Mouse (Mus musculus): Measurements from ENCODE around the gene Col26a1. TPM values are rescaled to one million over a fixed set of nuclear protein-coding genes. Genes with fewer than 3 reads are reported as not detected.

The Col26a1 gene
- polyA plus RNA-seq (2017; shearing (Covaris generic)): not detected

DNA sequence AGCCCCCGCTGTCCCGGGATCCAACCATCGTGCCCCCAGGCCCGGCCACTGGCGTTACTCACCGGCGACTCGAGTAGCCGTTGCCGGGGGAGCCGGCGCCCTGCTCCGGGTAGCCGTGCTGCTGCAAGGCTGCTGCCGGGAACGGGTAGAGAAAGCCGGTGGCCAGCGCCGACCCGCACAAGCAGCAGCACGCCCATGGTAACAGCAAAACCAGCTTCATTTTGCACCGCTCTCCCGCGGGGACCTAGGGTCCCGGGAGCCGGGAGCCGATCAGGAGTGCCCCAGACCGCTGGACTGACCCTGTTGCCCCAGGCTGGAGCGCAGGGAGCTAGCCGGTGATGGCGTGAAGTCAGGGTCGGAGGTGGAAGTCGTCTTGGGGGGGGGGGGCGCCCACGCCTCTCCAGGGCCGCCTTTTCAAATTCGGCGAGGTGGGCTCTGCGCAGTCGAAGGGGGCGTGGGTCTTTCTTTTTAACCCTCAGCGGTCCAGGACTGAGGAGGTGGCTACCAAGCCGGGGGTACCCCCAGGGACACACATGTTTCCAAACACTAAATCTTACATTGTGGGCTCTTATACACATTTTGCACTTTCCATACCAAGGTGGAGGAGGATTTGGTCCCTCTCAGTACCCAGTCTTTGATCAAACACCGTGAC is at the start of gene Col26a1:
Col26a1 (minus strand) TSS at position 422 of the 652 bp plus-strand sequence.

DNA sequence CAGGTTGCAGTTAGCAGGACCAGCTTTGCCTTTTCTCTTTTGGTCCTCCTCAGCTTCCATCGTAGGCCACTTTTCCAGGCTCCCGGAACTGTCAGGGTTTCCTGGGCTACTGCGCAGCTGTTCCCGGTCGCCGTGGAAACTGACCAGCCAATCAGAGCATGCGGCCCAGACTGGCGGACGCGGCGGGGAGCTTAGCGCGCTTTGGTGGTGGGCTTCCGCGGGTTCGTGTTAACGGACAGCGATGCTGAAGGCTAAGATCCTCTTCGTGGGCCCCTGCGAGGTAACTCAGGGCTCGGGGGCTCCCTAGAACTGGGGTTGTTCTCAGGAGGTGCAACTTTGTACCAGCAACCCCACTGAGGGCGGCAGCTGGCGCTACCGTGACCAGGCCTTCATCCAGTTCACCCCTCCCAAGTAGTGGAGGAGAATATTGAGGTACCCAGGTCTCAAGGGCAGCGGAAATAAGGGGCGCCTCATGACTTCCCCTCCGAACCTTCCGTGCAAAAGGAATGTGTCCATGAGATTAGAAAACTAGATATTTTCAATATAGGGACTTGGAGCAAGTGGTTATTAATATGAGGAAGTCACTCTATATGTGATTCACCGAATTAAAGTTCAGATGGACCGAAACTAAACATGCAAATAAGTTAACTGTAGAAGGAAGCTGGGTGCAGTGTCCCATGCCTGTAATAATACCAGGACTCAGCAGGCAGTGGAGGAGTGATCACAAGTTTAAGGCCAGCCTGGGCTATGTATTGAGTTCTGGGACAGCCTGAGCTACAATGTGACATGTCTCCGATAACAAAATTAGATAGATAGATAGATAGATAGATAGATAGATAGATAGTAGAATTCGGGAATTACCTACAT is 25.2 kb upstream of the Col26a1 start, which contains the start of gene Ift22:
Ift22 (plus strand) TSS at position 160 of the 867 bp plus-strand sequence.

DNA sequence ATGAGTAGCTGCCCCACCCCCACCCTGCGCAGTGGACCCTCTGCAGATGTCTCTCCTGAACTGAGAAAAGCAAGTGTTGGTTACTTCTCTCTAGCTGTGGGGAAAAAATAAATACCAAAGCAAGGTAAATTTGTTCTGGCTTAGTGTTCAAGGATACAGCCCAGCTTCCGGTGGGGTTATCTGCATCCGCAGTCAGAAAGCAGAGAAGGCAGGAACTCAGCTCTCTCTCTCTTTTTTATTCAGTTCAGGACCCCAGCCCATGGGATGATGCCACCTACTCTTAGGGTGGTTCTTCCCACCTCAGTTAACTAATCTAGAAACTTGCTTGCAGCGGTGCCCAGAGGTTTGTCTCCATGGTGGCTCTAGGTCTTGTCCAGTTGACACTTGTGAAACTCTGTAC is 190.2 kb downstream of the Col26a1 start, which contains the start of gene Myl10:
Myl10 (plus strand) TSS at position 363 of the 400 bp plus-strand sequence.

Other genes starting within 250 kb of the Col26a1 start
- gene Myl10, start 190.1 kb downstream of the Col26a1 start, polyA plus RNA-seq (2017; shearing (Covaris generic)): 0.77 TPM
- 13.8 TPM for gene Ift22, start 24.9 kb upstream of the Col26a1 start, polyA plus RNA-seq (2017; shearing (Covaris generic))
- gene Fis1, start 70.1 kb upstream of the Col26a1 start, polyA plus RNA-seq (2017; shearing (Covaris generic)): 314 TPM
- not detected for gene Cldn15, start 83.4 kb upstream of the Col26a1 start, polyA plus RNA-seq (2017; shearing (Covaris generic))
- 14.0 TPM for gene Plod3, start 103.8 kb upstream of the Col26a1 start, polyA plus RNA-seq (2017; shearing (Covaris generic))
- gene Znhit1, start 104.8 kb upstream of the Col26a1 start, polyA plus RNA-seq (2017; shearing (Covaris generic)): 60.6 TPM
- 0.35 TPM for gene Vgf, start 143.2 kb upstream of the Col26a1 start, polyA plus RNA-seq (2017; shearing (Covaris generic))
- gene Ap1s1, start 162.9 kb upstream of the Col26a1 start, polyA plus RNA-seq (2017; shearing (Covaris generic)): 100.0 TPM
- gene Serpine1, start 189.1 kb upstream of the Col26a1 start, polyA plus RNA-seq (2017; shearing (Covaris generic)): not detected
- 18.8 TPM for gene Trim56, start 233.0 kb upstream of the Col26a1 start, polyA plus RNA-seq (2017; shearing (Covaris generic))

All from inflammation-experienced regulatory T-cells, adult 16 weeks (primary cell).